Mouse (Mus musculus) limb, embryonic 14.5 days (tissue): ENCODE data around the gene H2-T22. TPM values are rescaled to one million over a fixed set of nuclear protein-coding genes. Genes with fewer than 3 reads are reported as not detected.
"Not testable (repeated sequence)": the region's sequence is repeated elsewhere in the genome, so short reads cannot be mapped to it uniquely, and the experiment has no call there.

Source experiments
- ATAC-seq: fragments of 200-750 bp; cut with Nextera tagmentation; 2 replicates; pipeline ENCODE4 v1.8.0; 2017; ENCODE audit warnings: low read depth, moderate number of reproducible peaks, moderate TSS enrichment; ENCODE audit not compliant: low FRiP score
- DNase-seq: peaks from one replicate; pipeline ENCODE4 v3.0.0-alpha.2; 2015; ENCODE audit warnings: low spot score
- H3K27ac ChIP-seq: fragments of 300-500 bp; sonication (generic); replicated peaks from 2 replicates; pipeline ENCODE4 v1.5.1; 2014; ENCODE audit warnings: low read depth, mild to moderate bottlenecking, low read length, moderate library complexity, mixed read lengths
- H3K27me3 ChIP-seq: fragments of 300-500 bp; sonication (generic); 2 replicates; pipeline ENCODE4 v1.6.1; 2014; ENCODE audit warnings: low read length, mixed read lengths; ENCODE audit not compliant: control insufficient read depth, insufficient read depth
- H3K36me3 ChIP-seq: fragments of 300-500 bp; sonication (generic); 2 replicates; pipeline ENCODE4 v1.6.1; 2014; ENCODE audit warnings: mild to moderate bottlenecking, low read length, moderate library complexity, mixed read lengths; ENCODE audit not compliant: control insufficient read depth, insufficient read depth
- H3K4me1 ChIP-seq: fragments of 300-500 bp; sonication (generic); 2 replicates; pipeline ENCODE4 v1.6.1; 2014; ENCODE audit warnings: antibody characterized with exemption, low read length, mixed read lengths; ENCODE audit not compliant: control insufficient read depth, insufficient read depth
- H3K4me2 ChIP-seq: fragments of 300-500 bp; sonication (generic); replicated peaks from 2 replicates; pipeline ENCODE4 v1.6.1; 2014; ENCODE audit warnings: low read depth, mild to moderate bottlenecking, low read length, moderate library complexity; ENCODE audit not compliant: severe bottlenecking
- H3K4me3 ChIP-seq: fragments of 300-500 bp; sonication (generic); replicated peaks from 2 replicates; pipeline ENCODE4 v1.5.1; 2014; ENCODE audit warnings: low read length
- H3K9ac ChIP-seq: fragments of 300-500 bp; sonication (generic); 2 replicates; pipeline ENCODE4 v1.6.1; 2014; ENCODE audit warnings: mild to moderate bottlenecking, low read depth, low read length, moderate library complexity; ENCODE audit not compliant: severe bottlenecking
- H3K9me3 ChIP-seq: fragments of 300-500 bp; sonication (generic); 2 replicates; pipeline ENCODE4 v1.6.1; 2016; ENCODE audit warnings: low read length; ENCODE audit not compliant: control insufficient read depth
- POLR2A ChIP-seq: fragments of 200-500 bp; IDR thresholded peaks from 2 replicates; pipeline ENCODE4 v1.8.0; 2012; ENCODE audit warnings: inconsistent platforms, mild to moderate bottlenecking, moderate library complexity, borderline replicate concordance; ENCODE audit not compliant: insufficient read depth, insufficient read length; ENCODE audit errors: extremely low read depth
- WGBS: fragments of 180-500 bp; shearing (Covaris S2); extraction: QIAGEN DNeasy Blood & Tissue Kit; methylation state at CpG from one replicate; pipeline ENCODE4 v1.1.7; 2014; 5-methylcytosine and 5-hydroxymethylcytosine counted together
- polyA plus RNA-seq, 2 experiments: library from polyadenylated mRNA; depleted of rRNA in 1 of 2; stranded (reverse) in 1 of 2; unstranded in 1 of 2; fragments of >200 nt; fragmentation: Nextera tagmentation in 1 of 2; extraction: Ambion mirVana in 1 of 2; gene quantifications; 2 replicates each; pipeline versions ENCODE4 v1.2.1 to v1.2.3; 2012 to 2014

The H2-T22 gene
- polyA plus RNA-seq (2012; rRNA removed) (27.4 and 29.0 TPM in 2 replicates), polyA plus RNA-seq (2014; fragmentation: Nextera tagmentation; extraction: Ambion mirVana) (23.4 and 26.6 TPM in 2 replicates)

DNA sequence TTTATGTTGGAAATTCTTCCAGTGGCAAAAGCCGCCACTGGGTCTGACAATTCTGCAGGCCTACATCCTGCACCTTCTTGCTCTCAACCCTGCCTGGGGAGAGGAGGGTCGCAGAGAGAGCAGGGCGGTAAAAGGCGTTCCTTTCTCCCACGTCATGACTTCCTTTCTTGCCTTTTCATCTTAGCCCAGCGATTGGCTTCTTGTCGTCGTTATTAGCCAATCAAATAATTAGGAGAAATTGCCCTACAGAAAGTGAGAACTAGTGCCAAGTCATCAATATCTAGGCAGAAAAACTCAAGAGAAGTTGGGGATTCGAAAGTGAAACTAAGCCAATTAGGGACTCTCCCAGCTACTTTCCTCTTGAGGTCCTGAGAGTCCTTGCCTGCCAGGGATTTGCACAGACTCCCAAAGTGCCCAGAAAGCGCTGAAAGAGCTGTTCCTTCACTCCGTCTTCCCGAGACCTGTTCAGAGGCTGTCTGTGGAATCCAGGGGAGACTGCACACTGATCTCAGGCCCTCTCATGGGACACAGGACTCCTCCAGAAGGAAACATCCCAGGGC, at the start of gene H2-T22, which contains the start of gene Gm6034:
Gene H2-T22, minus strand, starts transcription at position 138 of the 560 bp plus-strand sequence.
Gene Gm6034, plus strand, starts transcription at position 352 of the 560 bp plus-strand sequence.
- H3K27ac ChIP-seq, H3K36me3 ChIP-seq, H3K4me1 ChIP-seq, H3K9me3 ChIP-seq, H3K27me3 ChIP-seq: not testable (repeated sequence)
- Histone ChIP-seq H3K4me2 (peak within 1 kb of the TSS; percentile 63), H3K4me3 (peak within 1 kb of the TSS; percentile 36), H3K9ac (peak within 1 kb of the TSS; percentile 47)
- WGBS: 2% methylated on average over 12 of the region's 12 CpGs
- DNase-seq: peak; percentile 95
- TF ChIP-seq POLR2A: peak; percentile 68; the same call in 1 of the 2 replicates
- peak; percentile 97 for ATAC-seq

DNA sequence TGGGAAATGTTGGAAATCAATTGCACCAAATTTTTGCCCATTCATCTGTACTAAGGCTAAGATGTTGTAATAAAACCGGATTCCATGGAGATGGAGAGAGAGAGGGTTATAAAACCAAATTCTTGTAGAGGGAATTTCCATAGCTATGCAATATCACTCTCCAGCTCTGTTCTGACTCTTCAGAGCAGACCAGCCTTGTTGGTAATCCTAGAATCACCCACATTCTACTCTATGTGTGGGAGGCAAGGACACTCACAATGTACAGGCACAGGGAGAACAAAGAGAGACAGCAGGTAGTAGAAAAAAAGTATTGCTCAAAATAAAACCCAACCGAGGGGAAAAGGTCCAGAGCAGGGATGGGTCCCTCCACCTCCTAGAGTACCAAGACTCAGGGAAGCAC, 49.4 kb upstream of the H2-T22 start:
- H3K27me3 ChIP-seq, H3K27ac ChIP-seq, ATAC-seq, H3K4me1 ChIP-seq, H3K4me3 ChIP-seq, H3K4me2 ChIP-seq, DNase-seq, H3K9me3 ChIP-seq, H3K36me3 ChIP-seq, H3K9ac ChIP-seq: not testable (repeated sequence)
- no CpG with 5 or more reads among the region's 2 CpGs for WGBS

DNA sequence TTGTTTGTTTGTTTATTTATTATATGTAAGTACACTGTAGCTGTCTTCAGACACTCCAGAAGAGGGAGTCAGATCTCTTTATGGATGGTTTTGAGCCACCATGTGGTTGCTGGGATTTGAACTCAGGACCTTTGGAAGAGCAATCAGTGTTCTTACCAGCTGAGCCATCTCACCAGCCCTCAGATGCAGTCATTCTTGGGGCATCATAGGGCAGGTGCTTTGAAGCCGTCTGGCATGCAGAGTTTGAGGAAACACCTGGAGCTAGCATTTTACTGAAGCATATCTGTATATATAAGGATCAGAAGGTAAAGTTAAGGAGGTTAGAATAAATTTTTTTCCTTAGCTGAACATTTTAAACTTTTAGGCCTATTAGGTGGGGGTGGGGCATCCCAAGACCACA, 43.4 kb upstream of the H2-T22 start:
- not testable (repeated sequence) for ATAC-seq, H3K4me3 ChIP-seq, H3K4me2 ChIP-seq, H3K4me1 ChIP-seq, H3K9me3 ChIP-seq, H3K36me3 ChIP-seq, H3K27ac ChIP-seq, DNase-seq, H3K9ac ChIP-seq
- H3K27me3 ChIP-seq: peaks cover 18% of the 10 kb centered on the region
- WGBS: 62% methylated on average over 1 of the region's 1 CpGs

DNA sequence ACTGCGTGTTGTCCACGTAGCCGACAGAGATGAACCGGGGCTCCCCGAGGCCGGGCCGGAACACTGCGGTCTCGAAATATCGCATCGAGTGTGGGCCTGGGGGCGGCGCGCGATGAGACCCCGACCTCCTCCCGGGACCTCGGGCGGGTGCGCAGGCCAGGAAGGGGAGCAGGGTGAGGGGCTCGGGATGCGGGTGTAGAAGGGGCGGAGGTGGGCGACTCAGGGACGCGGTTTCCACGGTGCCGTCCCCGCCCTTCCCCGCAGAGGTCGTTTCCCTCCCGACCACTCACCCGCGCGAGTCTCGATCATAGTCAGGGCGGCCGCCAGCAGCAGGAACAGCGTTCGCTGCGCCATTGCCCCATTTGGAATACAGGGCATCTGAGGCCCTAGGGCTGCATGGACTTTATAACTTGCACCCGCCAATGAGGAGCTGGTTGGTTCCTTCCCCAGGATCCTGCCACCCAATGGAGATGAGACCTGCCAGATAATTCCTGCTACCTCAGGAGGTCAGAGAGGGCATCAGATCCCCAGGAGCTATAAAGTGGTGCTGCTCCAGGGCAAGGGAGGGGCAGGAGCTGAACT, 41.4 kb upstream of the H2-T22 start:
- under 1% methylated on average over 24 of the region's 42 CpGs for WGBS
- TF ChIP-seq POLR2A: no peak
- no peak for DNase-seq
- H3K9me3 ChIP-seq: no peaks in the 10 kb centered on the region
- H3K4me2 ChIP-seq: peak overlapping the region; percentile 90
- ATAC-seq: no peak
- peaks cover 18% of the 10 kb centered on the region for H3K27me3 ChIP-seq
- H3K36me3 ChIP-seq: no peaks in the 10 kb centered on the region
- H3K9ac ChIP-seq: peak overlapping the region; percentile 46; the same call in 1 of the 2 replicates
- H3K27ac ChIP-seq: no peak overlapping the region
- H3K4me1 ChIP-seq: no peaks in the 10 kb centered on the region; the same call in 1 of the 2 replicates
- H3K4me3 ChIP-seq: peak overlapping the region; percentile 45

DNA sequence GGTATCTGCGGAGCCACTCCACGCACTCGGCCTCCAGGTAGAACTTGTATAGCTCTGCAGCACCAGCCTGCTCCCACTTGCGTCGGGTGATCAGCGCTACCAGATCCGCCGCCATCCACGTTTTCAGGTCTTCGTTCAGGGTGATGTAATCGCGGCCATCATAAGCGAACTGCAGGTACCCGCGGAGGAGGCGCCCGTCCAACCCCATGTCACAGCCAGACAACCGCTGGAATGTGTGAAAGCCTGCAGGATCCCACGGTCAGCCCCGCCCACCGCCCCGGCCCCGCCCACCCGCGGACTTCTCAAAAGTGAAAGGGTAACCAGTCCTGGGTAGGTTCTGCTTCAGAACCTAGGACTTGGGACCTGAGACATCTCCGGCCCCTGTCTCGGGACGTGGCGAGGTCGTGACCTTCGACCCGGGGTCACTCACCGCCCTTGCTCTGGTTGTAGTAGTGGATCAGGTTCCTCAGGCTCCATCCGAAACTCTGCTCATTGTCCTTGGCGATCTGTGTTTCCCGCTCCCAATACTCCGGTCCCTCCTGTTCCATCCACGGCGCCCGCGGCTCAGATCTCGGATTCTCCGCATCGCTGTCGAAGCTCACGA, 40.8 kb upstream of the H2-T22 start:
- peak overlapping the region; percentile 45 for H3K4me3 ChIP-seq
- peak; percentile 47; the same call in 1 of the 2 replicates for ATAC-seq
- peak overlapping the region; percentile 90 for H3K4me2 ChIP-seq
- no peaks in the 10 kb centered on the region for H3K36me3 ChIP-seq
- peak overlapping the region; percentile 46; the same call in 1 of the 2 replicates for H3K9ac ChIP-seq
- no peak overlapping the region for H3K27ac ChIP-seq
- under 1% methylated on average over 41 of the region's 46 CpGs for WGBS
- no peaks in the 10 kb centered on the region for H3K9me3 ChIP-seq
- peak; percentile 8 for DNase-seq
- H3K4me1 ChIP-seq: no peaks in the 10 kb centered on the region; the same call in 1 of the 2 replicates
- H3K27me3 ChIP-seq: peaks cover 18% of the 10 kb centered on the region
- TF ChIP-seq POLR2A: no peak

DNA sequence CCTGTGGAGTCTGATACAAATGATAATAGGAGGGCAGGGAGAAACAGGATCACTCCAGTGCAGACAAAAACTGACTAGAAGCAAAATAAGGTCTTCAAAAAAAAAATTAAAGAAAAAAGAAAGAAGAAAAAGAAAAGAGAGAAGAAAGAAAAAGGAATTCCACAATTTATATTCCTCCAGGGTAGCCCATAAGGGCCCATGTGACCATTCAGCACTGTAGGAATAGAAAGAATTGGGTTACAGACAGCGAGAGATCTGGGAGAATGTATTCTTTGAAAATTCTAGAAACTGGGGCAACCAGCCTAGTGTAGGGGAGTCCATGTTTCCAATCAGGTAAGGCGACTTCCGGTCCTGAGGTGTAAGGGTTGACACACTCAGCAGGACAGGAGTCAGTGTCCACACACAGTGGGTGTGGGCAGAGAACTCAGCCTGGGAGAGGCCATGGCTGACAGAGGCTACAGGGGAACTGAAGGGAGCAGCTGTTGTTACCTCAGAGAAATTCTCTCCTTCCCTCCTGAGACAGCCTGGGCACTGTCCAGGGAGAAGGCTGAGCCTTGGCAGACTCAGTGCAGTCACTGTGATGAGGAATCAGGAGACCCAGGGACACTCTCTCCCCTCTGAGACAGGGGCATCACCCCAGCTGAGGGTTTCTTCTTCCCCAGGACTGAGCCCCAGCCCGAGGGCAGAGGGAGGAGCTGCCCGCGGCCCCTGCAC, 40.1 kb upstream of the H2-T22 start:
- WGBS: 40% methylated on average over 4 of the region's 6 CpGs
- DNase-seq, H3K27ac ChIP-seq, H3K36me3 ChIP-seq, ATAC-seq, H3K9ac ChIP-seq, H3K4me1 ChIP-seq, H3K9me3 ChIP-seq: not testable (repeated sequence)
- Histone ChIP-seq H3K4me2 (peak overlapping the region; percentile 90), H3K4me3 (peak overlapping the region; percentile 45), H3K27me3 (peaks cover 18% of the 10 kb centered on the region)

DNA sequence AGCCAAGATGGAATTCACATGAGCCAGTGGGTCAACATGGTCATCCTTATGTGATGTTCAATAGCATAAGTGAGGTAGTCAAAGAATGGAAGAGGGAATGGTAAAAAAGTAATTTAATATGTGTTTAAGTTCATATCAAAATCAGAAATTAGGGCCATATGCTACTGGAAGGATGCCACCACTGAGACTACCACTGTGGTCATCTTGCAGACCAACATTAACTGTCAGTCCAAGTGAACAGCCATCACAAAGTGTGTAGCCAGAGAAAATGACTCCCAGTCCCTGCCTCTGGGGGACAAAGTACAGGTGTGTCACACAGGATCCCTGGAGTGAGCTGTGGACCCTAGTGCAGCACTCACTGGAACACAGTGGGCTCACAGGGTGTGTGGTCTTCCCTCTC, 39.4 kb upstream of the H2-T22 start:
- DNase-seq: not testable (repeated sequence)
- H3K27me3 ChIP-seq: peaks cover 18% of the 10 kb centered on the region

More for the DNA sequence above, 39.4 kb upstream of the H2-T22 start:
- H3K27ac ChIP-seq, H3K4me2 ChIP-seq, H3K36me3 ChIP-seq, H3K9ac ChIP-seq, H3K9me3 ChIP-seq, H3K4me1 ChIP-seq, ATAC-seq, H3K4me3 ChIP-seq: not testable (repeated sequence)
